In the genomic region with DNA sequence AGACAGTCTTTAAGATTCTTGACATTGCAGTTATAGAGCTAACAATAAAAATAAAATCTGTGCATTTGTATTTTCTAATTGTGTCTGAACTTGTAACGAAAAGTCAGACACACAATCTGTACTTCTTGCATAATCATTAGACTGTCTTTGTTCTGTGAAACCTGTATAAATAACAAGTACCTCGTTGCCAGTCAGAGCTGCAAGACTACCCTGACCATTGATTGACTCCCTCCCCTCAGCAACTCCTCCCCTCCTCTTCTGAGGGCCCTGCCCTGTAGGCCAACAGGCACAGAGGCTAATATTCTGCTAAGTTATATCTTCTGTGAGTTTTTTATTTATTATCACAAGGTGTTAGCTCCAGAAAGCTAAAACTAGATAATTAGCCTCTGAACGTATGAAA, we compare ENCODE assay signal across 22 mouse cellular contexts. TPM values are rescaled to one million over a fixed set of nuclear protein-coding genes. Genes with fewer than 3 reads are reported as not detected.
DNase-seq lines count a peak whose midpoint lies in the region; ATAC-seq and TF ChIP-seq lines count a peak whose summit lies in the region.
"Had no signal": no experiment of that assay in that cellular context is flagged by ENCODE, and none has a peak within 500 bp of the region (broad histone marks: within the 10 kb centered on the region; RNA-seq: fewer than 3 reads in every experiment).

No protein-coding gene starts in this region.

- H3K4me1 ChIP-seq in intestine, embryonic 14.5 days (replicated peaks; ENCODE audit: control insufficient read depth, insufficient read depth, low read length): 0 out of 2 replicates have a peak, but pooled peaks cover 11% of the 10 kb centered on the region
- H3K4me1 ChIP-seq in intestine, postnatal 0 days (replicated peaks; ENCODE audit: control insufficient read depth, insufficient read depth, low read length): no peaks in the 10 kb centered on the region
- H3K4me1 ChIP-seq in lung, embryonic 14.5 days (ENCODE audit: insufficient read depth): peaks cover 3% of the 10 kb centered on the region; the same call in 1 of the 2 replicates
- H3K4me1 ChIP-seq in stomach, embryonic 16.5 days (ENCODE audit: control insufficient read depth, insufficient read depth, low read length): peaks cover 24% of the 10 kb centered on the region

- H3K36me3 ChIP-seq in intestine, embryonic 14.5 days (ENCODE audit: control insufficient read depth, insufficient read depth, low read length): peaks cover 21% of the 10 kb centered on the region
- peaks cover 13% of the 10 kb centered on the region for H3K36me3 ChIP-seq in intestine, postnatal 0 days (ENCODE audit: control insufficient read depth, insufficient read depth)
- H3K36me3 ChIP-seq in lung, embryonic 14.5 days (ENCODE audit: insufficient read depth): peaks cover 33% of the 10 kb centered on the region
- peaks cover 14% of the 10 kb centered on the region for H3K36me3 ChIP-seq in stomach, embryonic 16.5 days (ENCODE audit: control insufficient read depth, insufficient read depth, low read length)

- no peak overlapping the region for H3K4me2 ChIP-seq in intestine, embryonic 14.5 days (ENCODE audit: low read length)
- H3K4me2 ChIP-seq in intestine, postnatal 0 days (replicated peaks; ENCODE audit: low read depth): no peak overlapping the region
- H3K4me2 ChIP-seq in lung, embryonic 14.5 days: no peak overlapping the region
- H3K4me2 ChIP-seq in stomach, embryonic 16.5 days (ENCODE audit: low read depth, low read length): no peak overlapping the region
- H3K4me2 ChIP-seq: embryonic facial prominence, embryonic 15.5 days; forebrain, embryonic 15.5 days; heart, embryonic 13.5 days had no signal

- no peak overlapping the region for H3K4me3 ChIP-seq in intestine, embryonic 14.5 days (ENCODE audit: low read depth, low read length)
- H3K4me3 ChIP-seq in intestine, postnatal 0 days (ENCODE audit: low read depth, low read length): no peak overlapping the region
- H3K4me3 ChIP-seq in lung, embryonic 14.5 days (ENCODE audit: low read depth, low read length): no peak overlapping the region
- no peak overlapping the region for H3K4me3 ChIP-seq in stomach, embryonic 16.5 days (replicated peaks; ENCODE audit: low read length)
- H3K4me3 ChIP-seq: embryonic facial prominence, embryonic 15.5 days; forebrain, embryonic 15.5 days; heart, embryonic 13.5 days had no signal

- DNase-seq in intestine, embryonic 14.5 days (ENCODE audit: low spot score): no peak
- no peak for DNase-seq in lung, embryonic 14.5 days
- no peak for DNase-seq in lung, postnatal 25 days (ENCODE audit: low spot score)
- peak; percentile 9 for DNase-seq in lung, postnatal 36 days
- DNase-seq in lung, postnatal 10 days: no peak
- DNase-seq in kidney, adult 11 months: no peak
- DNase-seq: adrenal gland, postnatal 10 days; B cell, adult 2 months; cerebellum, adult 11 months; cerebellum, adult 8-10 months; cerebellum, postnatal 14 days; embryo, embryonic 11 days; gastrocnemius, postnatal 36 days; heart, adult 11 months; heart, postnatal 36 days had no signal

- no peaks in the 10 kb centered on the region for H3K9me3 ChIP-seq in intestine, embryonic 14.5 days (ENCODE audit: control insufficient read depth, low read length)
- H3K9me3 ChIP-seq in intestine, postnatal 0 days (ENCODE audit: control insufficient read depth): no peaks in the 10 kb centered on the region
- H3K9me3 ChIP-seq in lung, embryonic 14.5 days (ENCODE audit: low read depth, low read length): no peaks in the 10 kb centered on the region
- H3K9me3 ChIP-seq in stomach, embryonic 16.5 days (replicated peaks; ENCODE audit: control insufficient read depth, low read length): no peaks in the 10 kb centered on the region
- H3K9me3 ChIP-seq: embryonic facial prominence, embryonic 15.5 days; forebrain, embryonic 15.5 days; G1E; heart, embryonic 13.5 days had no signal

- TF ChIP-seq CTCF in intestine, postnatal 0 days (IDR thresholded peaks at IDR 0.05; ENCODE audit: low read depth): no peak
- TF ChIP-seq CTCF in lung, embryonic 14.5 days (IDR thresholded peaks at IDR 0.05; ENCODE audit: low read depth): no peak

- H3K9ac ChIP-seq in intestine, embryonic 14.5 days (ENCODE audit: low read length): no peak overlapping the region
- no peak overlapping the region for H3K9ac ChIP-seq in intestine, postnatal 0 days (ENCODE audit: low read depth, low read length)
- H3K9ac ChIP-seq in lung, embryonic 14.5 days: no peak overlapping the region
- H3K9ac ChIP-seq in stomach, embryonic 16.5 days (ENCODE audit: low read length): no peak overlapping the region
- H3K9ac ChIP-seq: embryonic facial prominence, embryonic 15.5 days; forebrain, embryonic 15.5 days; heart, embryonic 13.5 days had no signal

- no peaks in the 10 kb centered on the region for H3K27me3 ChIP-seq in intestine, embryonic 14.5 days (replicated peaks; ENCODE audit: control insufficient read depth, insufficient read depth, low read length)
- H3K27me3 ChIP-seq in intestine, postnatal 0 days (replicated peaks; ENCODE audit: control insufficient read depth, insufficient read depth, low read length): no peaks in the 10 kb centered on the region
- H3K27me3 ChIP-seq in lung, embryonic 14.5 days (ENCODE audit: insufficient read depth, low read length): no peaks in the 10 kb centered on the region
- no peaks in the 10 kb centered on the region for H3K27me3 ChIP-seq in stomach, embryonic 16.5 days (ENCODE audit: control insufficient read depth, insufficient read depth, low read length)
- H3K27me3 ChIP-seq: embryonic facial prominence, embryonic 15.5 days; forebrain, embryonic 15.5 days had no signal

- H3K27ac ChIP-seq in intestine, embryonic 14.5 days (ENCODE audit: low read depth): no peak overlapping the region
- H3K27ac ChIP-seq in intestine, postnatal 0 days (ENCODE audit: low read depth, low read length): no peak overlapping the region
- H3K27ac ChIP-seq in lung, embryonic 14.5 days (ENCODE audit: low read depth): 0 out of 2 replicates have a peak overlapping the region, but pooled peaks have one; percentile 13
- H3K27ac ChIP-seq in stomach, embryonic 16.5 days (ENCODE audit: low read length): peak overlapping the region; percentile 62
- H3K27ac ChIP-seq: forebrain, embryonic 15.5 days; heart, embryonic 13.5 days had no signal

- WGBS in intestine, embryonic 14.5 days: 47% methylated on average over 3 of the region's 3 CpGs
- WGBS in intestine, postnatal 0 days: 31% methylated on average over 3 of the region's 3 CpGs
- 42% methylated on average over 3 of the region's 3 CpGs for WGBS in lung, embryonic 14.5 days
- 42% methylated on average over 3 of the region's 3 CpGs for WGBS in stomach, embryonic 16.5 days

- 0 out of 2 replicates have a peak, but pooled peaks have one; percentile 40 for ATAC-seq in intestine, embryonic 14.5 days (replicated peaks; ENCODE audit: low FRiP score, low TSS enrichment, low read depth)
- no peak for ATAC-seq in intestine, postnatal 0 days
- no peak for ATAC-seq in lung, embryonic 14.5 days (ENCODE audit: insufficient read depth)
- no peak; the same call in 1 of the 2 replicates for ATAC-seq in stomach, embryonic 16.5 days (ENCODE audit: insufficient read depth, low FRiP score)
- ATAC-seq: CD4-positive, CD25-positive, alpha-beta regulatory T cell, adult 4 months; forebrain, embryonic 15.5 days had no signal

RNA-seq across cellular contexts. Expression of gene Nqo1, which starts 2.9 kb away (rescaled TPM):
- polyA plus RNA-seq in intestine, embryonic 14.5 days (2014; fragmentation: Nextera tagmentation; extraction: Ambion mirVana): 8.9 and 10.6 TPM in 2 replicates
- polyA plus RNA-seq in intestine, postnatal 0 days (2015; fragmentation: Nextera tagmentation; extraction: Ambion mirVana): 30.6 and 34.1 TPM in 2 replicates
- polyA plus RNA-seq in lung, embryonic 14.5 days (2014; fragmentation: Nextera tagmentation; extraction: Ambion mirVana): 10.9 TPM in 2 replicates
- polyA plus RNA-seq in stomach, embryonic 16.5 days (2015; fragmentation: Nextera tagmentation; extraction: Ambion mirVana): 25.0 and 34.2 TPM in 2 replicates

RNA-seq across cellular contexts. Expression of gene Nob1, which starts 18.9 kb away (rescaled TPM):
- 66.2 and 82.6 TPM in 2 replicates for polyA plus RNA-seq in intestine, embryonic 14.5 days (2014; fragmentation: Nextera tagmentation; extraction: Ambion mirVana)
- 22.3 and 24.6 TPM in 2 replicates for polyA plus RNA-seq in intestine, postnatal 0 days (2015; fragmentation: Nextera tagmentation; extraction: Ambion mirVana)
- 73.9 and 82.0 TPM in 2 replicates for polyA plus RNA-seq in lung, embryonic 14.5 days (2014; fragmentation: Nextera tagmentation; extraction: Ambion mirVana)
- polyA plus RNA-seq in stomach, embryonic 16.5 days (2015; fragmentation: Nextera tagmentation; extraction: Ambion mirVana): 72.7 and 73.5 TPM in 2 replicates

RNA-seq across cellular contexts. Expression of gene Wwp2, which starts 30.2 kb away (rescaled TPM):
- 40.4 and 43.6 TPM in 2 replicates for polyA plus RNA-seq in intestine, embryonic 14.5 days (2014; fragmentation: Nextera tagmentation; extraction: Ambion mirVana)
- 34.9 and 37.4 TPM in 2 replicates for polyA plus RNA-seq in intestine, postnatal 0 days (2015; fragmentation: Nextera tagmentation; extraction: Ambion mirVana)
- polyA plus RNA-seq in lung, embryonic 14.5 days (2014; fragmentation: Nextera tagmentation; extraction: Ambion mirVana): 47.7 and 48.2 TPM in 2 replicates
- polyA plus RNA-seq in stomach, embryonic 16.5 days (2015; fragmentation: Nextera tagmentation; extraction: Ambion mirVana): 36.2 and 36.5 TPM in 2 replicates

Comparison
In these comparisons a context has a peak if more than half of its experiments do, and no peak if none do; other contexts are left out.
1. H3K27ac ChIP-seq: peak in lung, embryonic 14.5 days (single experiment) and stomach, embryonic 16.5 days (single experiment); none in intestine, embryonic 14.5 days (single experiment) and intestine, postnatal 0 days (single experiment).